Mouse (Mus musculus): ENCODE results near the gene Myt1l. TPM values are rescaled to one million over a fixed set of nuclear protein-coding genes. Genes with fewer than 3 reads are reported as not detected.

Myt1l gene
- polyA plus RNA-seq, 1 experiment from 2014 or later, result 0.43 TPM

DNA sequence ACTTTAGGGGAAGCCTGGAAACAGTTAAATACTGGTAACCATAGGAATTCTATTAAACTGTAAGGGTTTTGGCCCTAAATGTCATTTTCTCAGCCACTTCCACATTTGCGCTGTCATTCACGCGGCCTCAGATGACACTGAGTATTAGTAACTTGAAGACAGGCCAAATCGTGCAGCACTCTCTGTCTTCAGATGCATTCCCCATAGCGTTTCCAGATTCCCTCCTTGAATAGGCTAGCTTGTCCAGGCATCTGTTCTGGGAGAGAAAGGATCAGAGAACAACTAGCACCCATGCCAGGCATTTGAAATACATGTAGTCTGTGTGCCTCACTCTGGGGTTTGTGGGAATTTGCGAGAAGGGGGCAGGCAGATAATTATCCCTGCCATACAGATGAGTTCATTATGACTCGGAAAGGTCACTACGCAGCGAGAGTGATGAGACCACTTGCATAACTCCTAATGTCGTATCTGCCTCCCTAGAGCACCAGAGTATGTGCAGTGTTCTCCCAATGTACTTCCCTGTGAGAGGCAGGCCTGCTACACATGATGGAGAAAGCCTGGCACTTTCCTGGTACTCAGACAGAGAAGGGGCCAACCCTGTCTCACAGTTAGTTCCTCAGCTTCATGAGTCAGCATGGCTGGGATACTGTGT is 295.7 kb downstream of the Myt1l start:
- 80% methylated on average over 10 of the region's 10 CpGs for WGBS
- Histone ChIP-seq H3K4me3 (ENCODE audit: control insufficient read depth in 1 of 2, insufficient read depth in 1 of 2, low read depth in 1 of 2, low read length in 2 of 2) (no peak overlapping the region), H3K9ac (ENCODE audit: low read length) (no peak overlapping the region), H3K36me3 (ENCODE audit: control insufficient read depth, insufficient read depth, low read length) (no peaks in the 10 kb centered on the region), H3K4me2 (ENCODE audit: low read length) (no peak overlapping the region), H3K27ac (replicated peaks in 1 of 2; ENCODE audit: control insufficient read depth in 1 of 2, insufficient read depth in 1 of 2, low read depth in 2 of 2, low read length in 2 of 2) (no peak overlapping the region), H3K27me3 (ENCODE audit: control insufficient read depth, insufficient read depth, low read length) (no peaks in the 10 kb centered on the region), H3K9me3 (ENCODE audit: control insufficient read depth, low read length) (no peaks in the 10 kb centered on the region), H3K4me1 (ENCODE audit: control insufficient read depth in 2 of 2, insufficient read depth in 2 of 2, low read length in 2 of 2) (no peaks in the 10 kb centered on the region)
- no peak for ATAC-seq (ENCODE audit: insufficient number of reproducible peaks, insufficient read depth, low FRiP score, low read depth)

DNA sequence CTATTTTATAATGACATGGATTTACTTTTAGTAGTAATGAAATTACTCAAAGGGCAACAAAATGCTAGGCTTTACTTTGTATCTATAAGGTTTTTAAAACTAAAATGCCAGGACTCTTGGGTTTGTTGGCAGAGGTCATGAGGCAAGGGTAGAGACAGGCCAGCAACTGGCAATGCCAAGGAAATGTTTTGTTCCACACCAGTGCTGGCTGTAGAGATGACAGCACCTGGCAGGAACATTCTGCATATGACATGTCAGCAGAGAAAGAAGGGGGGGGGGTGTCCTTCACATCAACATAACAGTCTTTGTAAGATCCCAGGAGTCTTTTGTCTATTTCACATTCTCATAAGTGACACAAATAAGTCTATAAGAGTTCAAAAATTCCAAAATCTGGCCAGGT is 302.4 kb downstream of the Myt1l start:
- H3K4me3 ChIP-seq (ENCODE audit: control insufficient read depth in 1 of 2, insufficient read depth in 1 of 2, low read depth in 1 of 2, low read length in 2 of 2), result no peak overlapping the region
- H3K9me3 ChIP-seq (ENCODE audit: control insufficient read depth, low read length), result no peaks in the 10 kb centered on the region
- no peaks in the 10 kb centered on the region for H3K36me3 ChIP-seq (ENCODE audit: control insufficient read depth, insufficient read depth, low read length)
- H3K27ac ChIP-seq (replicated peaks in 1 of 2; ENCODE audit: control insufficient read depth in 1 of 2, insufficient read depth in 1 of 2, low read depth in 2 of 2, low read length in 2 of 2), result no peak overlapping the region
- no peak for ATAC-seq (ENCODE audit: insufficient number of reproducible peaks, insufficient read depth, low FRiP score, low read depth)
- H3K4me2 ChIP-seq (ENCODE audit: low read length), result no peak overlapping the region
- no peaks in the 10 kb centered on the region for H3K4me1 ChIP-seq (ENCODE audit: control insufficient read depth in 2 of 2, insufficient read depth in 2 of 2, low read length in 2 of 2)
- H3K9ac ChIP-seq (ENCODE audit: low read length), result no peak overlapping the region
- H3K27me3 ChIP-seq (ENCODE audit: control insufficient read depth, insufficient read depth, low read length), result no peaks in the 10 kb centered on the region

DNA sequence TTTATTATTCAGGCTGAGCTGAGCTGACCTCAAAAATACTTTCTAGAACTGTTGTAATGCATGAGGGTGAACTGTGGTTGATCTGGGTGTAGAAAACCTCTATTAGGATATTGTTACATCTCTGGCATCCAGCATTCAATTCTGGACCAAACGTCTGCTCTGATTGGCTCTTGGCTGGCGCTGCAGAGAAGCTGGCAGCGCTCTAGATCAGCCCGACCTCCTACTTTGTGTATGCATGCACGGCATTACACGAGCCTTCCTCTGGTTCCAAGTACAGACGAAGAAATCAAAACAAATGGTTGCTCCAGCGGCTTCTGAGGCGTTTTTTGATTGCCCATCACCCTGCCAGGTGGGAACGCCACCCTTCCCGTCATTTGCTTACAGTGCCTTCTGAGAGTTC is 303.2 kb downstream of the Myt1l start:
- Histone ChIP-seq H3K27ac (replicated peaks in 1 of 2; ENCODE audit: control insufficient read depth in 1 of 2, insufficient read depth in 1 of 2, low read depth in 2 of 2, low read length in 2 of 2) (no peak overlapping the region), H3K9me3 (ENCODE audit: control insufficient read depth, low read length) (no peaks in the 10 kb centered on the region), H3K4me1 (ENCODE audit: control insufficient read depth in 2 of 2, insufficient read depth in 2 of 2, low read length in 2 of 2) (no peaks in the 10 kb centered on the region), H3K4me2 (ENCODE audit: low read length) (no peak overlapping the region), H3K27me3 (ENCODE audit: control insufficient read depth, insufficient read depth, low read length) (no peaks in the 10 kb centered on the region), H3K9ac (ENCODE audit: low read length) (no peak overlapping the region), H3K36me3 (ENCODE audit: control insufficient read depth, insufficient read depth, low read length) (no peaks in the 10 kb centered on the region), H3K4me3 (ENCODE audit: control insufficient read depth in 1 of 2, insufficient read depth in 1 of 2, low read depth in 1 of 2, low read length in 2 of 2) (no peak overlapping the region)
- ATAC-seq (ENCODE audit: insufficient number of reproducible peaks, insufficient read depth, low FRiP score, low read depth), result no peak
- 79% methylated on average over 11 of the region's 11 CpGs for WGBS

DNA sequence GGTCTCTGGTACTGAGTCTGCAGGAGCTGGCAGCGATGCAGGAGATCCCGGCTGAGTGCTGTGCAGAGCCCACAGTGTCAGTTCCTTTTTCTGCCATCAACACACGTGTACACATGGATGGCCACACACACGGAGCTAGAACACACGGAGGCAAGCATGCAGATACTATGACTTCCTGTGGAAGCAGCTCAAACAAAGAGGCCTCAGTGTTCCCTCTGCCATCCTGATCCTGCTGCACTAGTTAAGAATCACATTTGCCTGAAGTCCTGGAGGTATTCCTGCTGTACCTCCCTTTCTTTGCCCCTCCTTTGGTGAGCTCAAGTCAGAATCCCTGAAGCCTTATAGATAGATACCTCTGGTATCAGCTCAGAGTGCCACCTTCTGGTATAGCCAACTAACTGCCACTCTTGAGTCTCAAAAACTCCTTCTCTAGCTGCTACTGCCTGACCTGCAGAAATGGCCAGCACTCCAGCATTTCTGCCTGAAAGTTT is 309.2 kb downstream of the Myt1l start:
- Histone ChIP-seq H3K36me3 (ENCODE audit: control insufficient read depth, insufficient read depth, low read length) (no peaks in the 10 kb centered on the region), H3K9me3 (ENCODE audit: control insufficient read depth, low read length) (no peaks in the 10 kb centered on the region), H3K4me2 (ENCODE audit: low read length) (no peak overlapping the region), H3K27me3 (ENCODE audit: control insufficient read depth, insufficient read depth, low read length) (no peaks in the 10 kb centered on the region), H3K9ac (ENCODE audit: low read length) (no peak overlapping the region), H3K4me1 (ENCODE audit: control insufficient read depth in 2 of 2, insufficient read depth in 2 of 2, low read length in 2 of 2) (peaks cover 3 to 6% of the 10 kb centered on the region in 2 experiments; a peak in 3 of 4 replicates), H3K4me3 (ENCODE audit: control insufficient read depth in 1 of 2, insufficient read depth in 1 of 2, low read depth in 1 of 2, low read length in 2 of 2) (no peak overlapping the region), H3K27ac (replicated peaks in 1 of 2; ENCODE audit: control insufficient read depth in 1 of 2, insufficient read depth in 1 of 2, low read depth in 2 of 2, low read length in 2 of 2) (no peak overlapping the region)
- 63% methylated on average over 5 of the region's 5 CpGs for WGBS
- no peak for ATAC-seq (ENCODE audit: insufficient number of reproducible peaks, insufficient read depth, low FRiP score, low read depth)

DNA sequence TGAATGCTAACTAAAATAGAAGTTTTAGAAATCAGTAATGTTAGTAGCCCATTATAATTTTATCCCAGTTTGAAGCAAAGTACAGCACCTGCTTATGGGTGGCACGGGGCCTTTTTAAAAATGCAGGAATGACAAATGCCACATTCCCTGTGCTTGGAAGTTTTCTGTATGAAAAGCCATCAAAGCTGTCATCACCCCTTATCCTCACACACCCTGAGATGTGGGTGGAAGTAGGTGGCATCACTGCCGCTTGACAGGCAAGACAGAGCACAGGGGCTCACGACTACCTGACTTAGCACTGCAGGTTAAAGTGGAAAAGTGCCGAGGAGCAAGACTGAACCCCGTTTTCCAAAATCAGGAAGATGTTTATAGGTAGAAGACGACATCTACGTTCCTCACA is 310.2 kb downstream of the Myt1l start:
- 61% methylated on average over 7 of the region's 7 CpGs for WGBS
- no peak overlapping the region for H3K9ac ChIP-seq (ENCODE audit: low read length)
- no peaks in the 10 kb centered on the region for H3K36me3 ChIP-seq (ENCODE audit: control insufficient read depth, insufficient read depth, low read length)
- H3K9me3 ChIP-seq (ENCODE audit: control insufficient read depth, low read length), result no peaks in the 10 kb centered on the region
- H3K27me3 ChIP-seq (ENCODE audit: control insufficient read depth, insufficient read depth, low read length), result no peaks in the 10 kb centered on the region
- no peak overlapping the region for H3K4me2 ChIP-seq (ENCODE audit: low read length)
- H3K4me3 ChIP-seq (ENCODE audit: control insufficient read depth in 1 of 2, insufficient read depth in 1 of 2, low read depth in 1 of 2, low read length in 2 of 2), result no peak overlapping the region
- H3K4me1 ChIP-seq (ENCODE audit: control insufficient read depth in 2 of 2, insufficient read depth in 2 of 2, low read length in 2 of 2), result peaks cover 3 to 6% of the 10 kb centered on the region in 2 experiments; a peak in 3 of 4 replicates
- H3K27ac ChIP-seq (replicated peaks in 1 of 2; ENCODE audit: control insufficient read depth in 1 of 2, insufficient read depth in 1 of 2, low read depth in 2 of 2, low read length in 2 of 2), result no peak overlapping the region
- ATAC-seq (ENCODE audit: insufficient number of reproducible peaks, insufficient read depth, low FRiP score, low read depth), result no peak

DNA sequence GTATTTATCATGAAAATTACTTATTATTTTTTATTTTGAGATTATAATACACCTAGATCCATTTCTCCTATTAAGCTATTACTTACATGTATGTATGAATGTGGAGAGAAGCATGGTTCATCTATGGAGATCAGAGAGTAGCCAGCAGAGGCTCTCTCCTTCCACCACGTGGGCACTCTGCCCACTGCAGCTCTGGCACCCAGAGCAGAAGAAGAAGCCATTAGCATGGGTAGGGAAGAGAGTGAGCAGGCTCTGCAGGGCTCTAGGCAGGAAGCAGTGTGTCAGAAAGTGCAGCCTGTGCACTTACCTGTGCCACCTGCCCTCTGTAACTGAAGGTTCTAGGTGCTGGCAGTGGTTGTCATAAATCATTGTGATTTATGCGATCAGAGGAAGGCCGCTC is 321.8 kb downstream of the Myt1l start:
- no peaks in the 10 kb centered on the region for H3K27me3 ChIP-seq (ENCODE audit: control insufficient read depth, insufficient read depth, low read length)
- 81% methylated on average over 3 of the region's 3 CpGs for WGBS
- H3K9ac ChIP-seq (ENCODE audit: low read length), result no peak overlapping the region
- ATAC-seq (ENCODE audit: insufficient number of reproducible peaks, insufficient read depth, low FRiP score, low read depth), result no peak
- no peaks in the 10 kb centered on the region for H3K4me1 ChIP-seq (ENCODE audit: control insufficient read depth in 2 of 2, insufficient read depth in 2 of 2, low read length in 2 of 2)
- no peak overlapping the region for H3K4me3 ChIP-seq (ENCODE audit: control insufficient read depth in 1 of 2, insufficient read depth in 1 of 2, low read depth in 1 of 2, low read length in 2 of 2)
- no peak overlapping the region for H3K4me2 ChIP-seq (ENCODE audit: low read length)
- H3K9me3 ChIP-seq (ENCODE audit: control insufficient read depth, low read length), result no peaks in the 10 kb centered on the region
- no peak overlapping the region for H3K27ac ChIP-seq (replicated peaks in 1 of 2; ENCODE audit: control insufficient read depth in 1 of 2, insufficient read depth in 1 of 2, low read depth in 2 of 2, low read length in 2 of 2)
- no peaks in the 10 kb centered on the region for H3K36me3 ChIP-seq (ENCODE audit: control insufficient read depth, insufficient read depth, low read length)

DNA sequence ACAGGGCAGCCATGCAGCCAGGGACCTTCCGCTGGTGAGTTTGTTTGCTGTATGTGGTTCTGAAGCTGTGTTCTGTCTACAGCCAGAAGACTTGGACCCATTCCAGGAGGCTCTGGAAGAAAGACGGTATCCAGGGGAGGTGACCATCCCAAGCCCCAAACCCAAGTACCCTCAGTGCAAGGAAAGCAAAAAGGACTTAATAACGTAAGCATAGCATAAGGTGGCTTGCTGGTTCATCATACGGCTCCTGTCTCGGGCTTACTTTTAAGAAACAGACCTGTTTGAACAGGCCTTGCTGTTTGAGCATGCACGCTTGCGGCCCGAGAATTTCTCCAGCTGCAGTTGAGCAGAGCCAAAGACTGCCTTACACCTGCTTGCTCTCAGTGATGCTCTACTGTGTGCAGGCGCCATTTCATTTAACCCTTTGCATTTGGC is 326.0 kb downstream of the Myt1l start:
- Histone ChIP-seq H3K9me3 (ENCODE audit: control insufficient read depth, low read length) (no peaks in the 10 kb centered on the region), H3K36me3 (ENCODE audit: control insufficient read depth, insufficient read depth, low read length) (no peaks in the 10 kb centered on the region), H3K4me1 (ENCODE audit: control insufficient read depth in 2 of 2, insufficient read depth in 2 of 2, low read length in 2 of 2) (no peaks in the 10 kb centered on the region), H3K27me3 (ENCODE audit: control insufficient read depth, insufficient read depth, low read length) (no peaks in the 10 kb centered on the region), H3K4me3 (ENCODE audit: control insufficient read depth in 1 of 2, insufficient read depth in 1 of 2, low read depth in 1 of 2, low read length in 2 of 2) (no peak overlapping the region), H3K4me2 (ENCODE audit: low read length) (no peak overlapping the region), H3K27ac (replicated peaks in 1 of 2; ENCODE audit: control insufficient read depth in 1 of 2, insufficient read depth in 1 of 2, low read depth in 2 of 2, low read length in 2 of 2) (no peak overlapping the region), H3K9ac (ENCODE audit: low read length) (no peak overlapping the region)
- WGBS, result 79% methylated on average over 9 of the region's 9 CpGs
- ATAC-seq (ENCODE audit: insufficient number of reproducible peaks, insufficient read depth, low FRiP score, low read depth), result no peak

DNA sequence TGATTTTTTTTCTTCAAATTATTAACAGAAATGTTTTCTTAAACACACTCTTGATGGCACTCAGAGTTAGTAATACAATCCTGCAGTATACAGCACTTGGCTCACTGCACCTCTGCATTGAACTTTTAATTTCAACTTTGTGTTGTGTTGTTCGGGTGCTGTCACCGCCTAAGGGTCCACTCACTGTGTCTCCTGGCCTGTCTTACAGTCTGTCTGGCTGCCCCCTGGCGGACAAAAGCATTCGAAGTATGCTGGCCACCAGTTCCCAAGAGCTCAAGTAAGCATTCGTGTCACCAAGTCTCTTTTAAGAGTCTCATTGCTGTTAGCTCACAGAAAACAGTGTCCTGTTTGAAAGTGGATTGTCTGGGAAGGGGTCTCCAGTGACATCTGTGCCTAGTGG is 326.8 kb downstream of the Myt1l start:
- H3K4me2 ChIP-seq (ENCODE audit: low read length), result no peak overlapping the region
- no peak for ATAC-seq (ENCODE audit: insufficient number of reproducible peaks, insufficient read depth, low FRiP score, low read depth)
- no peak overlapping the region for H3K4me3 ChIP-seq (ENCODE audit: control insufficient read depth in 1 of 2, insufficient read depth in 1 of 2, low read depth in 1 of 2, low read length in 2 of 2)
- no peak overlapping the region for H3K27ac ChIP-seq (replicated peaks in 1 of 2; ENCODE audit: control insufficient read depth in 1 of 2, insufficient read depth in 1 of 2, low read depth in 2 of 2, low read length in 2 of 2)
- H3K9ac ChIP-seq (ENCODE audit: low read length), result no peak overlapping the region
- H3K4me1 ChIP-seq (ENCODE audit: control insufficient read depth in 2 of 2, insufficient read depth in 2 of 2, low read length in 2 of 2), result no peaks in the 10 kb centered on the region
- no peaks in the 10 kb centered on the region for H3K9me3 ChIP-seq (ENCODE audit: control insufficient read depth, low read length)
- WGBS, result 16% methylated on average over 5 of the region's 5 CpGs
- H3K27me3 ChIP-seq (ENCODE audit: control insufficient read depth, insufficient read depth, low read length), result no peaks in the 10 kb centered on the region
- no peaks in the 10 kb centered on the region for H3K36me3 ChIP-seq (ENCODE audit: control insufficient read depth, insufficient read depth, low read length)

Measured in heart, embryonic 14.5 days (tissue).